Mouse (Mus musculus): ENCODE data around the gene Flot2. TPM values are rescaled to one million over a fixed set of nuclear protein-coding genes. Genes with fewer than 3 reads are reported as not detected.
"Not testable (repeated sequence)": the region's sequence is repeated elsewhere in the genome, so short reads cannot be mapped to it uniquely, and the experiment has no call there.

The Flot2 gene
- total and polyA plus RNA-seq, 2 experiments from 2014 or later: 77.9 to 95.0 TPM

DNA sequence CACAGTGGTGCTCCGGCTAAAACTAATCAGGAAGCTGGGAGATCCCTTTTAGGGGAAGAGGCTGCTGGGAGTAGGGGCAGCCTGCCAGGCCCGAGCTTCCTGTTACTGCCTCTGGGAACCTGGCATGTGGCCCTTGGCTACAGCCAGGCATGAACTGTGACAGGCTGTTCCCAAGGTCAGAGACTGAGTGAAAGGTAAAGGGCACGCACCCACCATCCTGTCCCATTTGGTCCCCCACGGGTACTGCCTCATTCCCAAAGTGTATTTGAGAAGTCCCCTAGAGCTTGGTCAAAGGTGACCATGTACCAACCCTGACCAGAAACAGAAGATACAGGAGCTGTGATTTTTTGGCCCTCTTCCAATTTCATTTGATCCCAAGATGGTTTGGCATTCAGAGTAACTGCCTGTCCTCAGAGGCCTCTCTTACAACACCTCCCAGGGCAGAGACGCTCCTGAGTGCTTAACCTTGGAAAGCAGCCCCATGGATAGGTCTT is 7.1 kb downstream of the Flot2 start:
- 11% methylated on average over 5 of the region's 5 CpGs for WGBS
- H3K4me2 ChIP-seq (ENCODE audit: low read depth, low read length): peak overlapping the region; percentile 31
- H3K27ac ChIP-seq (ENCODE audit: low read depth): peak overlapping the region; percentile 92
- peak; percentile 95 for ATAC-seq (ENCODE audit: insufficient read depth, low read depth)
- no peaks in the 10 kb centered on the region for H3K27me3 ChIP-seq (ENCODE audit: control insufficient read depth, insufficient read depth, low read length)
- 0 out of 2 replicates have a peak, but pooled peaks cover 4% of the 10 kb centered on the region for H3K36me3 ChIP-seq (replicated peaks; ENCODE audit: control insufficient read depth, insufficient read depth, low read length)
- no peaks in the 10 kb centered on the region for H3K9me3 ChIP-seq (replicated peaks; ENCODE audit: control insufficient read depth, low read length)
- no peak overlapping the region for H3K9ac ChIP-seq (replicated peaks; ENCODE audit: low read depth, low read length)
- no peaks in the 10 kb centered on the region for H3K4me1 ChIP-seq (ENCODE audit: control insufficient read depth, insufficient read depth)
- TF ChIP-seq CTCF (IDR thresholded peaks at IDR 0.05; ENCODE audit: low read depth) (no peak), EP300 (IDR thresholded peaks at IDR 0.05; ENCODE audit: low read depth) (no peak)
- H3K4me3 ChIP-seq (ENCODE audit: low read depth, low read length): no peak overlapping the region
- DNase-seq (ENCODE audit: low spot score): peak; percentile 95

DNA sequence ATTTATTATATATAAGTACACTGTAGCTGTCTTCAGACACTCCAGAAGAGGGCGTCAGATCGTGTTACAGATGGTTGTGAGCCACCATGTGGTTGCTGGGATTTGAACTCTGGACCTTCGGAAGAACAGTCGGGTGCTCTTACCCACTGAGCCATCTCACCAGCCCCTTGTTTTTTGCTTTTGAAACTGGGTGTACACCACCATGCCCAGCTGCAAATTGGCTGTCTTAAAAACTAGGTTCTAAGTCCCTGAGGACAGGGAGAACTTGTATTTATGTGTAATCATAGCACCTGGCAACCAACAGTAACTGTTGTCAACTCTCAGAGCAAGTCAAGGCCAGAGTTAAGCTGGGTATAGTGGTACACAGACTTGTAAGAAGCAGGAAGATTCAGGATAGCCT is 10.9 kb downstream of the Flot2 start:
- H3K4me2 ChIP-seq (ENCODE audit: low read depth, low read length); H3K4me3 ChIP-seq (ENCODE audit: low read depth, low read length); H3K4me1 ChIP-seq (ENCODE audit: control insufficient read depth, insufficient read depth); H3K27ac ChIP-seq (ENCODE audit: low read depth); DNase-seq (ENCODE audit: low spot score); ATAC-seq (ENCODE audit: insufficient read depth, low read depth); H3K9ac ChIP-seq (replicated peaks; ENCODE audit: low read depth, low read length); H3K27me3 ChIP-seq (ENCODE audit: control insufficient read depth, insufficient read depth, low read length); H3K9me3 ChIP-seq (replicated peaks; ENCODE audit: control insufficient read depth, low read length): not testable (repeated sequence)
- H3K36me3 ChIP-seq (replicated peaks; ENCODE audit: control insufficient read depth, insufficient read depth, low read length): peaks cover 22% of the 10 kb centered on the region; the same call in 1 of the 2 replicates
- 88% methylated on average over 3 of the region's 4 CpGs for WGBS

DNA sequence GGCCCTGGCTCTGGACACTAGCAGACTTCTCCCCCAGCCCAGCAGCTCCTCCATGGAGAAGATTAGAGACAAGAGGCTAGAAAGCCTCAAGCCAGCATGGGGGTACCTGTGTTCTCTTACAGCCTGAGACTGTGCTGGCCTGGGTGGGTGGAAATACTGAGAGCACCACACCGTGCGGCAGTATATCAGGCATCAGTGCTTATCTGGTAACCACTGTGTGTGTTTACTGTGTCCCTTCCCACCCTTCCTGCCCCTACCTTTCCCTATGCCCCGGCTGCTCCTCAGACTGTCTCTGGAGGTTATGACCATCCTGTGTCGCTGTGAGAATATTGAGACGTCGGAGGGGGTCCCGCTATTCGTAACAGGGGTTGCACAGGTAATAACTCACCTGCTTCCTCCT is 15.3 kb downstream of the Flot2 start:
- no peak for DNase-seq (ENCODE audit: low spot score)
- no peak overlapping the region for H3K27ac ChIP-seq (ENCODE audit: low read depth)
- no peaks in the 10 kb centered on the region for H3K9me3 ChIP-seq (replicated peaks; ENCODE audit: control insufficient read depth, low read length)
- H3K4me3 ChIP-seq (ENCODE audit: low read depth, low read length): no peak overlapping the region
- H3K9ac ChIP-seq (replicated peaks; ENCODE audit: low read depth, low read length): no peak overlapping the region
- no peak for ATAC-seq (ENCODE audit: insufficient read depth, low read depth)
- no peak overlapping the region for H3K4me2 ChIP-seq (ENCODE audit: low read depth, low read length)
- H3K4me1 ChIP-seq (ENCODE audit: control insufficient read depth, insufficient read depth): no peaks in the 10 kb centered on the region
- TF ChIP-seq CTCF (IDR thresholded peaks at IDR 0.05; ENCODE audit: low read depth): no peak
- no peak for TF ChIP-seq EP300 (IDR thresholded peaks at IDR 0.05; ENCODE audit: low read depth)
- 78% methylated on average over 8 of the region's 8 CpGs for WGBS
- no peaks in the 10 kb centered on the region for H3K27me3 ChIP-seq (ENCODE audit: control insufficient read depth, insufficient read depth, low read length)
- peaks cover 64% of the 10 kb centered on the region for H3K36me3 ChIP-seq (replicated peaks; ENCODE audit: control insufficient read depth, insufficient read depth, low read length)

DNA sequence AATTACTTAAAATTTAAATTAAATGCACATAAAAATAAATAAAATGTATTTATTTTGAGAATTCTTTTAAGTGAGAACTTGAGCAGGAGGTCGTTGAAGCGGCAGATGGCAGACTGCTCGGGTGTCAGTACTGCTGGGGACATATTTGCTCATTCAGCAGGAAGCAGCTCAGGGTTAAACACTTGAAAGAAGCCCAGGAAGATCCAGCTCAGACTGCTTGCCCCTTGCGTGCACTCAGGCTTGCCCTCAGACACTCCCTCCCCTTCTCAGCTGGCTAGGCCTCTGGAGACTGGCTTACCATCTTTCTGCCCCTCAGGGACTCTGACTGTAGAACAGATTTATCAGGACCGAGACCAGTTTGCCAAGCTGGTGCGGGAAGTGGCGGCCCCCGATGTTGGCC is 19.2 kb downstream of the Flot2 start:
- no peak for TF ChIP-seq CTCF (IDR thresholded peaks at IDR 0.05; ENCODE audit: low read depth)
- TF ChIP-seq EP300 (IDR thresholded peaks at IDR 0.05; ENCODE audit: low read depth): no peak
- H3K27ac ChIP-seq (ENCODE audit: low read depth): no peak overlapping the region
- H3K4me3 ChIP-seq (ENCODE audit: low read depth, low read length): no peak overlapping the region
- no peak overlapping the region for H3K9ac ChIP-seq (replicated peaks; ENCODE audit: low read depth, low read length)
- DNase-seq (ENCODE audit: low spot score): no peak
- H3K4me2 ChIP-seq (ENCODE audit: low read depth, low read length): no peak overlapping the region
- H3K9me3 ChIP-seq (replicated peaks; ENCODE audit: control insufficient read depth, low read length): no peaks in the 10 kb centered on the region
- no peak for ATAC-seq (ENCODE audit: insufficient read depth, low read depth)
- 90% methylated on average over 8 of the region's 8 CpGs for WGBS
- no peaks in the 10 kb centered on the region for H3K27me3 ChIP-seq (ENCODE audit: control insufficient read depth, insufficient read depth, low read length)
- H3K36me3 ChIP-seq (replicated peaks; ENCODE audit: control insufficient read depth, insufficient read depth, low read length): peaks cover 67% of the 10 kb centered on the region
- no peaks in the 10 kb centered on the region for H3K4me1 ChIP-seq (ENCODE audit: control insufficient read depth, insufficient read depth)

DNA sequence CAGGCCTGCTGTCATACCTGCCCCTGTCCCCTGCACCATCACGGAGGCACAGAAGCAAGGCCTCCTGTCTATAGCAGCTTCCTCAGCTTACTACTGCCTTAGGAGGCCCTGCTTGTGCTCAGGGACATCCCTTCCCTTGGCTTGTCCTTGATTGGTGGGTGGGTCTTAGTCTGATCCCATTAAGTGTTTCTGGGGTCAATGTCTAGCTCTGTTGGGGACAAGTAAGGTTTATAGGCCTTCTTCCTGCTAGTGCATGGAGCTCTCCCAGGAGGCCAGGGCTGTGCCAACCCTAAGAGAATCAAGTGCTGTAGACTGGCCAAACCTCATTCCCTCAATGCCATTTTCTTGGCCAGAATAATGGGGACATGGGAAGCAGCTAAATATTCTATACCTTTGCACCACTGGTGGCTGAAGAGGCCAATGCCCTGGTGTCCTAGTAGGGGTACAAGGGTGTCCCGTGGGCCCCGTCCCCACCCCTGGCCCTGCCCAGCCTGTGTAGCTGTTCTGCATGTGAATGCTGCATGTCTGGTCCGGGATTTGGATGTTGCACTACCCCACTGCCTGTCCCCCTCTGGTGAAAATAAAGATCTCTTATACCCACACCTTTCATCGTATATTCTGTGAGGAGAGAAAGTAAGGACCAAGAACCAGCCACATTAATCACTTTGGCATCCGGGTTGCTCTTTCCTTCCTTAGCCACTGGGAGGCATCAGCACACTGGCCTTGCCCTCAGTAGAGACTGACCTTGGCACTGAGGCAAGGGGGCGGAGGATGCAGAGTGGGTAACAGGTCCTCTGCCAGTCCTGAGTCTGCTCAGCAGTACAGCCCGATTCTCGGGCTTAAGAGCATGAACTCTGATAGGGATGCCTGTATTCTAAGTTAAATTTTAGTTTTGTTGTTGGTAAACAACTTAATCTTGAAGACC is 22.4 kb downstream of the Flot2 start:
- no peak overlapping the region for H3K4me3 ChIP-seq (ENCODE audit: low read depth, low read length)
- peak; percentile 98 for TF ChIP-seq CTCF (IDR thresholded peaks at IDR 0.05; ENCODE audit: low read depth)
- TF ChIP-seq EP300 (IDR thresholded peaks at IDR 0.05; ENCODE audit: low read depth): no peak
- no peaks in the 10 kb centered on the region for H3K4me1 ChIP-seq (ENCODE audit: control insufficient read depth, insufficient read depth)
- no peak overlapping the region for H3K27ac ChIP-seq (ENCODE audit: low read depth)
- H3K4me2 ChIP-seq (ENCODE audit: low read depth, low read length): no peak overlapping the region
- ATAC-seq (ENCODE audit: insufficient read depth, low read depth): peak; percentile 94
- DNase-seq (ENCODE audit: low spot score): peak; percentile 88
- H3K9ac ChIP-seq (replicated peaks; ENCODE audit: low read depth, low read length): no peak overlapping the region
- no peaks in the 10 kb centered on the region for H3K27me3 ChIP-seq (ENCODE audit: control insufficient read depth, insufficient read depth, low read length)
- H3K36me3 ChIP-seq (replicated peaks; ENCODE audit: control insufficient read depth, insufficient read depth, low read length): peaks cover 43% of the 10 kb centered on the region
- 40% methylated on average over 9 of the region's 9 CpGs for WGBS
- H3K9me3 ChIP-seq (replicated peaks; ENCODE audit: control insufficient read depth, low read length): no peaks in the 10 kb centered on the region

Data from heart, postnatal 0 days (tissue).